Mouse (Mus musculus) embryonic stem cell, embryonic (primary cell): Measurements from ENCODE around the gene Akap8.

Experiments used
- CTCF ChIA-PET, 4 experiments: fragments of 300-600 bp in 2 of 4; fragments of 350-600 bp in 2 of 4; sonication (Branson Sonifier 250); formaldehyde crosslinking; loops; one replicate each; lab custom pipeline; 2022; ENCODE audit warnings: inconsistent platforms in 2 of 4; lab: Charles Lee
- POLR2A ChIA-PET, 4 experiments: fragments of 300-600 bp in 2 of 4; fragments of 350-600 bp in 2 of 4; sonication (Branson Sonifier 250); formaldehyde crosslinking; loops; one replicate each; lab custom pipeline; 2022; ENCODE audit warnings: antibody characterized with exemption in 4 of 4, inconsistent platforms in 1 of 4; lab: Charles Lee

Akap8 gene

GRCm38 (mm10) chr17:32320597-32321389 lies at the start of gene Akap8:
Gene Akap8, minus strand, starts transcription at chr17:32321238.
- ChIA-PET CTCF (interaction anchor here in 2 of 4 experiments (0.6 to 1.9 kb wide), 7 partner anchors 29 to 178 kb away, joined by 3 to 11 read pairs (median 4); no protein-coding TSS in a partner anchor), POLR2A (interaction anchor here (0.7 to 11.7 kb wide), 76 partner anchors 8 to 278 kb away, joined by 3 to 130 read pairs (median 4); partner anchors contain the start of genes Akap8l (in 4 of the 4), Brd4 (in 3 of the 4) and Ephx3 (in 1 of the 4))

DNA sequence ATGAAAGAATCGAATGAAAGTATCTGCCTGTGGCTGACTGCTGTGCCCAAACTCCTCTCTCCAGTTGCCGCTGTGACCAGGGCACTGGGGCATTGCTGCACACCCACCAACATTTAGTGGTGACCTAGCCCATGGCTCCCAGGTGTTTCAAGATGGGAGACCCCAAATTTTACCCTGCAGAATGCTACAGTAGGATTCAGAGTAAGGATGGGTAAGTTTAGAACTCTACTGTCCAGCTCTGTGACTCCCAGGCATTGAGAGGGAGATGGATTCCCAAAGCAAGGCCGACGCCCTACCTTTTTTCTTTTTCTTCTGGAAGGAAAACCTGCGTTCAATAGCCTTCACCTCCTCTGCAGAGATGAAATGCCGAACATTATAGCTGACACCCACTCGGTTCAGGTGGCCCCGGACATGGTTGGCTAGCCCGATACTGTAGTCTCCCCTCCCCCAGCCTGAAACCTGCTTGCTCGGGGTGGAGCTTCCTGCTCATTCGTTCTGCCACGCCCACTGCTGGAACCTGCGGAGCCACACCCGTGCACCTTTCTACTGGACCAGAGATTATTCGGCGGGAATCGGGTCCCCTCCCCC lies 48.0 kb upstream of the Akap8 start:
- POLR2A ChIA-PET: interaction anchor here in 1 of 4 experiments (0.7 to 1.5 kb wide), 3 partner anchors 12 to 20 kb away, joined by 3 to 5 read pairs (median 4); partner anchors contain the start of gene Wiz
- CTCF ChIA-PET: interaction anchor here in 1 of 4 experiments (1.0 kb wide), 1 partner anchor 18 kb away, joined by 3 read pairs; no protein-coding TSS in a partner anchor

- ChIA-PET CTCF (interaction anchor here in 1 of 4 experiments (0.7 kb wide), 1 partner anchor 1107 kb away, joined by 3 read pairs; no protein-coding TSS in a partner anchor), POLR2A (interaction anchor here in 2 of 4 experiments (0.9 to 9.4 kb wide), 7 partner anchors 9 to 18 kb away, joined by 3 to 112 read pairs (median 5); partner anchors contain the start of gene Akap8l (in 2 of the 2))
Measured at GRCm38 (mm10) chr17:32367706-32368105, 46.7 kb upstream of the Akap8 start.

- ChIA-PET CTCF (interaction anchor here in 2 of 4 experiments (0.5 to 1.9 kb wide), 5 partner anchors 11 to 1840 kb away, joined by 3 to 10 read pairs (median 8); partner anchors contain the start of gene Akap8l (in 1 of the 2)), POLR2A (interaction anchor here in 3 of 4 experiments (0.6 to 9.4 kb wide), 34 partner anchors 9 to 601 kb away, joined by 3 to 112 read pairs (median 4); partner anchors contain the start of genes Akap8 (in 2 of the 3), Akap8l (in 2 of the 3), Brd4 (in 1 of the 3) and Wiz (in 1 of the 3))
Measured at GRCm38 (mm10) chr17:32365296-32365695, 44.3 kb upstream of the Akap8 start.

GRCm38 (mm10) chr17:32364850-32365249 lies 43.8 kb upstream of the Akap8 start:
- ChIA-PET CTCF (interaction anchor here in 3 of 4 experiments (0.5 to 1.9 kb wide), 6 partner anchors 11 to 1840 kb away, joined by 3 to 10 read pairs (median 6); partner anchors contain the start of gene Akap8l (in 1 of the 3)), POLR2A (interaction anchor here in 3 of 4 experiments (0.6 to 9.4 kb wide), 37 partner anchors 8 to 602 kb away, joined by 3 to 112 read pairs (median 4); partner anchors contain the start of genes Akap8 (in 2 of the 3), Akap8l (in 2 of the 3), Brd4 (in 1 of the 3) and Wiz (in 1 of the 3))

- ChIA-PET POLR2A (interaction anchor here in 3 of 4 experiments (0.7 to 9.4 kb wide), 33 partner anchors 8 to 602 kb away, joined by 3 to 112 read pairs (median 4); partner anchors contain the start of genes Akap8 (in 2 of the 3), Akap8l (in 2 of the 3), Brd4 (in 1 of the 3) and Wiz (in 1 of the 3)), CTCF (interaction anchor here in 2 of 4 experiments (0.7 to 1.9 kb wide), 3 partner anchors 14 to 68 kb away, joined by 3 to 10 read pairs (median 8); partner anchors contain the start of gene Akap8l (in 1 of the 2))
Measured at GRCm38 (mm10) chr17:32364331-32364730, 43.3 kb upstream of the Akap8 start.

- ChIA-PET POLR2A (interaction anchor here in 2 of 4 experiments (0.6 to 9.4 kb wide), 21 partner anchors 12 to 263 kb away, joined by 3 to 112 read pairs (median 4); partner anchors contain the start of genes Akap8 (in 2 of the 2), Akap8l (in 2 of the 2), Brd4 (in 1 of the 2) and Wiz (in 1 of the 2)), CTCF (interaction anchor here in 1 of 4 experiments (1.4 to 1.9 kb wide), 2 partner anchors 13 to 23 kb away, joined by 8 to 10 read pairs; partner anchors contain the start of gene Akap8l)
Measured at GRCm38 (mm10) chr17:32363821-32364301, 42.8 kb upstream of the Akap8 start.

DNA sequence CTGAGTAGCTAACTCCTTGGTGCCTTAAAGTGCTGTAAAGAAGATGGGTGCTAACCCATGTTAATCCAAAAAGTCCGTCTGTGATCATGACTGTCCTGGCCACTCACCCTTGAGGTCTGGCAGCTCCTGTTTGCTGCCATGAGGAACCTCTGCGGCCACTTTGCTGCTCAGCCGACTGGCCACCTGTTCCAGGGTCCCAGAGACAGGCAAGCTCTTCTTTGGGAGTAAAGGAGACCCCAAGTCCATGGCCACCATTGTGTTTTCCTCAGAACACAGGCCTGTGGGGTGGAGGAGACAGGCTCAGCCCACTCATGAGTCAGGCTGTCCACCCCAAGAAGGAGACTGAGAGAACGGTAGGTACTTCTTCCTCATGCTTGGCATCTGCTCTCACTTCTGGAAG lies 41.6 kb upstream of the Akap8 start:
- CTCF ChIA-PET: no interaction called here
- POLR2A ChIA-PET: interaction anchor here in 3 of 4 experiments (0.6 to 9.4 kb wide), 16 partner anchors 10 to 416 kb away, joined by 3 to 112 read pairs (median 4); partner anchors contain the start of genes Akap8 (in 2 of the 3), Akap8l (in 2 of the 3) and Wiz (in 1 of the 3)

DNA sequence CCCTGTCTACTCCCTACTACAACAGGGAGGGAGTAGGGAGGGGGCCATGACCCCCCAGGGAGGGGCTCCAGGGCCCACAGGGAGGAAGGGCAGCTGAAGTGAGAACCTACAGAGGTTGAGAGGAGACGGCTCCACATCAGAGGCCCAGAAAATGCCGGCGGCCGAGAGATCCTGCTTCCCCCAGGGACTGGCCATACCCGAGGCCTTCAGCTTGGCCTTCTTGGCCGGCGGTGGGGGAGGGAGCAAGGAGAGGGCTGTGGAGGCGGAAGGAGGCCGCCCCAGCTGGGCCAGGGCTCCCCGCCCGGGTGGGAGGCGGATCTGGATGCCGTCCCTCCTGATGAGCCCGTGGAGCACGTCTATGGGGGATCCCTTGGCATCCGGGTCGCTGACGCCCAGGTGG lies 38.9 kb upstream of the Akap8 start:
- CTCF ChIA-PET: interaction anchor here in 3 of 4 experiments (0.5 to 1.1 kb wide), 6 partner anchors 11 to 120 kb away, joined by 3 to 5 read pairs (median 4); no protein-coding TSS in a partner anchor
- POLR2A ChIA-PET: interaction anchor here (0.6 to 9.4 kb wide), 13 partner anchors 9 to 124 kb away, joined by 3 to 112 read pairs (median 3); partner anchors contain the start of genes Akap8l (in 4 of the 4) and Akap8 (in 2 of the 4)

DNA sequence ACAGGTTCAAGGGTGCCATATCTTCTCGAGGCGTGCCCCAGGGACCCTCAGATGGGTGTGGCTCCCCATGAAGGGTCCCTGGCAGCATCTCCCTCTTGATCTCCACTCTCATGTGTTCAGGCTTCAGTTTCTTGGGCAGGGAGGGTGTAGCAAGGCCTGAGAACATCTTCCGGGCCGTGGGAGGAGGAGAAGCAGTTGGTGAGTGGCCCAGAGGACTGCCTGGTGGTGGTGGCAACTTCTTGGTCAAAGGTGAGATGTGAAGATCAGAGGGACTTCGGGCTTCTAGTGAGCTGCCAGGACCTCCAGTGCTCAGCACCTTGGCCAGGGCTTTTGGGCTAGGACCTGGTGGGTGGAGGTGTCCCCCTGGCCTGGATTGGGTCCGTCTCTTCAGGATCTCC lies 37.9 kb upstream of the Akap8 start:
- ChIA-PET POLR2A (interaction anchor here in 3 of 4 experiments (0.6 to 9.4 kb wide), 10 partner anchors 8 to 170 kb away, joined by 3 to 112 read pairs (median 3); partner anchors contain the start of genes Akap8l (in 2 of the 3) and Akap8 (in 1 of the 3)), CTCF (interaction anchor here in 2 of 4 experiments (0.6 to 1.0 kb wide), 2 partner anchors 10 to 204 kb away, joined by 3 read pairs; no protein-coding TSS in a partner anchor)

DNA sequence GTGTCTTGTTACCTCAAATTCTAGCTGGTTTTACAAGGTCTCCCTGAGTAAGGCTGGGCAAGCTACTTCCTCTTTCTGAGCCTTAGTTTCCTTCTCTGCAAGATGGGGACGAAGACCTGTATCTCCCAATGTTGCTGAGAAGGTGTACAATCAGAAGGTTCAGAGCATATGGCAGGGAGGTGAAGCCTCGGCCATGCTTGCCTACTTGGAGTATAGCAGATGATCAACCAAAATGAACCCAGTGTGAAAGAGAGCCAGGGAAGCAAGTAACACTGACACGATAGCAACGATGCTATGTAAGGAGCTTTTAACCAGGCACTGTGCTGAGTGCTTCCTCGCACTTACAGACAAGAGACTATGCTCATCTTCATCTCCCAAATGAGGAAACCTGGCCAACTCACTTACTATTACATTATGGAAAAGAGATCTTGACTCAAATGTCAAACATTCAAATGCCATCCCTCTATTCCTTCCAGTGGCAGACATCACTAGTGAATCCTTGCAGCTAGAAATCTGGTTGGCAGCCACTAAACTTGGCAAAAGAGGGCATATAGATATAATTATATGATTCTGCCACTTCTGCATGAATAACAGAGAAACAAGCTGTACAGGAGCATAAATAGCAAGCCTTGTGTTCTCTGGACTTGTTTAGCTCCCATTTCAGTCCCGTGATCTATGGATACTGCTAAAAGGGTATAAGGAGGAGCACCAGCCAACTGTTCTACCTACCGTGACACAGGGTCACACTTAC lies 37.3 kb upstream of the Akap8 start:
- POLR2A ChIA-PET: interaction anchor here in 2 of 4 experiments (0.7 to 9.4 kb wide), 9 partner anchors 7 to 79 kb away, joined by 3 to 112 read pairs (median 5); partner anchors contain the start of genes Akap8l (in 2 of the 2) and Akap8 (in 1 of the 2)
- CTCF ChIA-PET: interaction anchor here in 2 of 4 experiments (0.6 to 1.0 kb wide), 2 partner anchors 9 to 203 kb away, joined by 3 read pairs; no protein-coding TSS in a partner anchor

- ChIA-PET CTCF (interaction anchor here in 3 of 4 experiments (0.6 to 1.1 kb wide), 3 partner anchors 30 to 1183 kb away, joined by 3 to 4 read pairs (median 3); no protein-coding TSS in a partner anchor), POLR2A (interaction anchor here in 2 of 4 experiments (0.6 to 3.3 kb wide), 20 partner anchors 6 to 515 kb away, joined by 3 to 20 read pairs (median 3); partner anchors contain the start of genes Akap8 (in 2 of the 2), Akap8l (in 1 of the 2) and Wiz (in 1 of the 2))
Measured at GRCm38 (mm10) chr17:32356766-32357760, 36.0 kb upstream of the Akap8 start.

DNA sequence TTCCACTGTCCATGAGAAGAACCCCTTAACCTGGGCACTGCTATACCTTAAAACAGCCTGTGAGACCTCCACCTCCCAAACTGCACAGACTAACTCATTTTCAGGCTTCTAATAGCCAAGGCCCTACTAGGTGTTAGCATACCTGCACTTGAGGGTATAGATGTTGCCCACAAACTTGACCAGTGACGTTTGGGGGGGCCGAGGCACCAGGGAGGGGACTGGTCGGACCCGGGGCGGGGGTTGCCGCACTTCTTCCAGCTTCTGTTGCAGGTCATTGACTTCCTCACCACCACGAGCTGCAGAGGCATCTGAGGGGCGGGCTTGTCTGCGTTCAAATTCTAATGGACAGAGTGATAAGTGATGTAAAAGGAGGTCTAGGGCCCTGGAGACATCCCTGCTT lies 35.2 kb upstream of the Akap8 start:
- CTCF ChIA-PET: interaction anchor here in 1 of 4 experiments (0.6 kb wide), 1 partner anchor 1183 kb away, joined by 4 read pairs; no protein-coding TSS in a partner anchor
- POLR2A ChIA-PET: interaction anchor here in 1 of 4 experiments (0.9 to 3.0 kb wide), 8 partner anchors 9 to 36 kb away, joined by 3 to 9 read pairs (median 4); partner anchors contain the start of genes Akap8 and Wiz

GRCm38 (mm10) chr17:32355031-32355430 lies 34.0 kb upstream of the Akap8 start:
- CTCF ChIA-PET: interaction anchor here in 1 of 4 experiments (0.7 kb wide), 1 partner anchor 114 kb away, joined by 5 read pairs; no protein-coding TSS in a partner anchor
- POLR2A ChIA-PET: interaction anchor here in 2 of 4 experiments (0.9 to 7.5 kb wide), 5 partner anchors 8 to 34 kb away, joined by 3 to 112 read pairs (median 5); partner anchors contain the start of genes Akap8 (in 1 of the 2) and Wiz (in 1 of the 2)
